Mouse (Mus musculus): ENCODE measurements at regions not wholly inside any gene's neighbourhood (a gene's known extent, or its start where the extent isn't known, plus 50 kb on each side); places are given as distances from the start of the nearest gene placed in this dataset.

GRCm38 (mm10) chr15:68431251-68431650 is 1930.5 kb upstream of the Lrrc6 start:
- no peak for DNase-seq

- DNase-seq, result no peak
Measured at GRCm38 (mm10) chr15:68430486-68430885, 1929.8 kb upstream of the Lrrc6 start.

- DNase-seq, result peak; percentile 68
Measured at GRCm38 (mm10) chr15:68428444-68429228, 1927.9 kb upstream of the Lrrc6 start.

- DNase-seq, result no peak
Measured at GRCm38 (mm10) chr15:68417142-68417541, 1916.4 kb upstream of the Lrrc6 start.

GRCm38 (mm10) chr15:68415401-68415925 is 1914.8 kb upstream of the Lrrc6 start:
- DNase-seq, result peak; percentile 35

GRCm38 (mm10) chr15:68414047-68414446 is 1913.3 kb upstream of the Lrrc6 start:
- DNase-seq, result no peak

- no peak for DNase-seq
Measured at GRCm38 (mm10) chr15:68412697-68413096, 1912.0 kb upstream of the Lrrc6 start.

- no peak for DNase-seq
Measured at GRCm38 (mm10) chr15:68412156-68412555, 1911.4 kb upstream of the Lrrc6 start.

GRCm38 (mm10) chr15:68403554-68404070 is 1902.9 kb upstream of the Lrrc6 start:
- DNase-seq, result no peak

- DNase-seq, result no peak
Measured at GRCm38 (mm10) chr15:68401726-68402125, 1901.0 kb upstream of the Lrrc6 start.

- no peak for DNase-seq
Measured at GRCm38 (mm10) chr15:68401006-68401405, 1900.3 kb upstream of the Lrrc6 start.

GRCm38 (mm10) chr15:68396566-68396965 is 1895.9 kb upstream of the Lrrc6 start:
- no peak for DNase-seq

GRCm38 (mm10) chr15:68394749-68395148 is 1894.0 kb upstream of the Lrrc6 start:
- no peak for DNase-seq

- no peak for DNase-seq
Measured at GRCm38 (mm10) chr15:68394157-68394556, 1893.4 kb upstream of the Lrrc6 start.

GRCm38 (mm10) chr15:68391737-68392136 is 1891.0 kb upstream of the Lrrc6 start:
- DNase-seq, result no peak

- no peak for DNase-seq
Measured at GRCm38 (mm10) chr15:68389855-68390254, 1889.1 kb upstream of the Lrrc6 start.

- no peak for DNase-seq
Measured at GRCm38 (mm10) chr15:68387349-68388065, 1886.8 kb upstream of the Lrrc6 start.

- DNase-seq, result no peak
Measured at GRCm38 (mm10) chr15:68384571-68385335, 1884.0 kb upstream of the Lrrc6 start.

GRCm38 (mm10) chr15:68375166-68375565 is 1874.5 kb upstream of the Lrrc6 start:
- no peak for DNase-seq

GRCm38 (mm10) chr15:68366816-68367215 is 1866.1 kb upstream of the Lrrc6 start:
- DNase-seq, result no peak

- DNase-seq, result peak; percentile 99
Measured at GRCm38 (mm10) chr15:68363058-68363735, 1862.5 kb upstream of the Lrrc6 start.

Data from right cerebral cortex, postnatal 4 days (tissue).